Mouse (Mus musculus) kidney, embryonic 16.5 days (tissue): ENCODE measurements around the gene Ncor1. TPM values are rescaled to one million over a fixed set of nuclear protein-coding genes. Genes with fewer than 3 reads are reported as not detected.

ENCODE experiments used
- ATAC-seq: fragments of 200-750 bp; cut with Nextera tagmentation; 2 replicates; pipeline ENCODE4 v1.8.0; 2017; ENCODE audit warnings: moderate TSS enrichment; ENCODE audit not compliant: low FRiP score, low TSS enrichment
- H3K27ac ChIP-seq: fragments of 300-500 bp; sonication (generic); 2 replicates; pipeline ENCODE4 v1.5.1; 2014; ENCODE audit warnings: low read length
- H3K27me3 ChIP-seq: fragments of 300-500 bp; sonication (generic); 2 replicates; pipeline ENCODE4 v1.6.1; 2014; ENCODE audit warnings: low read length, control low read depth, mixed read lengths; ENCODE audit not compliant: insufficient read depth
- H3K36me3 ChIP-seq: fragments of 300-500 bp; sonication (generic); 2 replicates; pipeline ENCODE4 v1.6.1; 2014; ENCODE audit warnings: low read length, control low read depth, mixed read lengths; ENCODE audit not compliant: insufficient read depth
- H3K4me1 ChIP-seq: fragments of 300-500 bp; sonication (generic); 2 replicates; pipeline ENCODE4 v1.6.1; 2014; ENCODE audit warnings: low read length, control low read depth, mixed read lengths; ENCODE audit not compliant: insufficient read depth
- H3K4me2 ChIP-seq: fragments of 300-500 bp; sonication (generic); replicated peaks from 2 replicates; pipeline ENCODE4 v1.6.1; 2014; ENCODE audit warnings: low read depth, low read length
- H3K4me3 ChIP-seq: fragments of 300-500 bp; sonication (generic); 2 replicates; pipeline ENCODE4 v1.5.1; 2014; ENCODE audit warnings: mild to moderate bottlenecking, low read length
- H3K9ac ChIP-seq: fragments of 300-500 bp; sonication (generic); replicated peaks from 2 replicates; pipeline ENCODE4 v1.6.1; 2014; ENCODE audit warnings: low read length
- H3K9me3 ChIP-seq: fragments of 300-500 bp; sonication (generic); 2 replicates; pipeline ENCODE4 v1.6.1; 2016; ENCODE audit warnings: low read length, control low read depth
- WGBS: fragments of 180-500 bp; shearing (Covaris S2); extraction: QIAGEN DNeasy Blood & Tissue Kit; methylation state at CpG from one replicate; pipeline ENCODE4 v1.1.7; 2014; 5-methylcytosine and 5-hydroxymethylcytosine counted together
- polyA plus RNA-seq: library from polyadenylated mRNA; unstranded; fragments of >200 nt; fragmentation: Nextera tagmentation; extraction: Ambion mirVana; gene quantifications from 2 replicates; pipeline ENCODE4 v1.2.1, GENCODE M21; 2015

Ncor1 gene
- polyA plus RNA-seq, 1 experiment from 2014 or later = 102 TPM

DNA sequence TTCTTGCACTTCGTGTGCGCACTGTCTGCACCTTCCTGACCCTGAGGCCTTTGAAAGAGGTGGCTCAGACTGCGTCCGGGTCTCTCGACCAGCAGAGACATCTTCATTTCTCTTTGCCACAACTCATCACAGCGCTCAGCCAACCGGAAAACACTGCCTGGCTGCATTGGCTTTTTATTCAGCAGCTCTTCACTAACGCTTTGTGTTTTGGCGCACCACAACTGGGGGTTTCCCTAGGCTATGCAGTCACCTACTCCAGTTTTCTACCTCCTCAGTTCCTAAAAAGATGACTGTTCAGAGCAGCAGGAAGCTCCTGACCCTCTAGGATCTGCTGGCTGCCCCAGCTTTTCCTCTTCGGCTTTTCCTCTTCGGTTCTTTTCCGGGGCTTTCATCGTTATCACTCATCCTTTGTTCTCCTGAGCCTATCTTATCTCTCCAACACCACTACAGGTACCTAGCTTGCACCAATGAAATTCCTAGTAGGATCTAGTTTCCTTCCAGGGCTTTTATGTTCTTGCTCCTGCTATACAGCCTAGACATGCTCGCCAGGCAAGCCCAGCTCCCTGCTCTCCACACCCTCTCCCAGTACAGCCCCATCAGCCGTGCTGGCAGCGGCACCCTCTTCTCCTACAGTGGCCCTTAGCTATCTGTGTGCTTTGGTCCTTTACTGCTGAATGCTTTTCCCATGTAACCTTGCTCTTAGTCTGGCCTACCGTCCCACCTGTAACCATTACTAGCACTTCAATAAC lies 191.7 kb downstream of the Ncor1 start:
- Histone ChIP-seq H3K36me3 (no peaks in the 10 kb centered on the region), H3K9ac (no peak overlapping the region), H3K4me3 (no peak overlapping the region), H3K4me2 (no peak overlapping the region), H3K27me3 (no peaks in the 10 kb centered on the region), H3K27ac (no peak overlapping the region), H3K4me1 (peaks cover 3% of the 10 kb centered on the region; the same call in 1 of the 2 replicates), H3K9me3 (no peaks in the 10 kb centered on the region)
- WGBS = 64% methylated on average over 17 of the region's 17 CpGs
- ATAC-seq = no peak

Other genes starting within 250 kb of the Ncor1 start
- gene Adora2b, start 209.6 kb downstream of the Ncor1 start, polyA plus RNA-seq = 4.4 and 6.0 TPM in 2 replicates
- 23.0 and 24.3 TPM in 2 replicates for gene Zswim7, start 177.2 kb downstream of the Ncor1 start, polyA plus RNA-seq
- 17.2 and 19.8 TPM in 2 replicates for gene Ttc19, start 177.1 kb downstream of the Ncor1 start, polyA plus RNA-seq
- 10.9 and 13.1 TPM in 2 replicates for gene Pigl, start 81 bp downstream of the Ncor1 start, polyA plus RNA-seq
- gene Cenpv, start 80.7 kb upstream of the Ncor1 start, polyA plus RNA-seq = 7.6 and 17.7 TPM in 2 replicates
- 3,284 and 3,391 TPM in 2 replicates for gene Ubb, start 92.6 kb upstream of the Ncor1 start, polyA plus RNA-seq
- 4.6 and 6.6 TPM in 2 replicates for gene Trpv2, start 115.9 kb upstream of the Ncor1 start, polyA plus RNA-seq
- 13.8 and 15.6 TPM in 2 replicates for gene Lrrc75a, start 190.0 kb upstream of the Ncor1 start, polyA plus RNA-seq
- gene Mmgt2, start 190.1 kb upstream of the Ncor1 start, polyA plus RNA-seq = 66.2 and 68.1 TPM in 2 replicates